Mouse (Mus musculus): ENCODE results near the gene Acbd6. TPM values are rescaled to one million over a fixed set of nuclear protein-coding genes. Genes with fewer than 3 reads are reported as not detected.
A peak's percentile ranks its signal among the peaks of the same experiment; 100 is the strongest.

Acbd6 gene
- total RNA-seq, 2 experiments from 2014 or later = 81.5 to 92.2 TPM

- no peak for DNase-seq
Observed at GRCm38 (mm10) chr1:155560678-155561077, 2.8 kb downstream of the Acbd6 start.

GRCm38 (mm10) chr1:155562206-155562605 is 4.3 kb downstream of the Acbd6 start:
- no peak for DNase-seq

GRCm38 (mm10) chr1:155564741-155565140 is 6.8 kb downstream of the Acbd6 start:
- no peak for DNase-seq

- no peak for DNase-seq
Observed at GRCm38 (mm10) chr1:155568133-155568532, 10.2 kb downstream of the Acbd6 start.

- DNase-seq = no peak
Observed at GRCm38 (mm10) chr1:155569340-155569739, 11.4 kb downstream of the Acbd6 start.

- peak; percentile 60 to 74 for DNase-seq
Observed at GRCm38 (mm10) chr1:155574966-155575673, 17.2 kb downstream of the Acbd6 start.

- DNase-seq = peak in 1 of 2 experiments; percentile 33
Observed at GRCm38 (mm10) chr1:155576432-155576831, 18.5 kb downstream of the Acbd6 start.

- DNase-seq = no peak
Observed at GRCm38 (mm10) chr1:155577316-155577715, 19.4 kb downstream of the Acbd6 start.

GRCm38 (mm10) chr1:155587961-155588360 is 30.0 kb downstream of the Acbd6 start:
- no peak for DNase-seq

GRCm38 (mm10) chr1:155594141-155594540 is 36.2 kb downstream of the Acbd6 start:
- DNase-seq = no peak

GRCm38 (mm10) chr1:155596576-155596975 is 38.7 kb downstream of the Acbd6 start:
- no peak for DNase-seq

- no peak for DNase-seq
Observed at GRCm38 (mm10) chr1:155604706-155605105, 46.8 kb downstream of the Acbd6 start.

- DNase-seq = no peak
Observed at GRCm38 (mm10) chr1:155605391-155606155, 47.7 kb downstream of the Acbd6 start.

- no peak for DNase-seq
Observed at GRCm38 (mm10) chr1:155606156-155606531, 48.2 kb downstream of the Acbd6 start.

GRCm38 (mm10) chr1:155608524-155608923 is 50.6 kb downstream of the Acbd6 start:
- no peak for DNase-seq

- no peak for DNase-seq
Observed at GRCm38 (mm10) chr1:155614426-155614825, 56.5 kb downstream of the Acbd6 start.

- no peak for DNase-seq
Observed at GRCm38 (mm10) chr1:155621075-155621474, 63.2 kb downstream of the Acbd6 start.

- no peak for DNase-seq
Observed at GRCm38 (mm10) chr1:155623192-155623591, 65.3 kb downstream of the Acbd6 start.

- no peak for DNase-seq
Observed at GRCm38 (mm10) chr1:155627746-155628145, 69.8 kb downstream of the Acbd6 start.

GRCm38 (mm10) chr1:155636648-155637047 is 78.7 kb downstream of the Acbd6 start:
- DNase-seq = no peak

GRCm38 (mm10) chr1:155645816-155646215 is 87.9 kb downstream of the Acbd6 start:
- DNase-seq = no peak

- DNase-seq = no peak
Observed at GRCm38 (mm10) chr1:155646345-155647307, 88.7 kb downstream of the Acbd6 start.

All from layer of hippocampus, postnatal 36 days (tissue).